Mouse (Mus musculus): Measurements from ENCODE around the gene Gm17334.

DNA sequence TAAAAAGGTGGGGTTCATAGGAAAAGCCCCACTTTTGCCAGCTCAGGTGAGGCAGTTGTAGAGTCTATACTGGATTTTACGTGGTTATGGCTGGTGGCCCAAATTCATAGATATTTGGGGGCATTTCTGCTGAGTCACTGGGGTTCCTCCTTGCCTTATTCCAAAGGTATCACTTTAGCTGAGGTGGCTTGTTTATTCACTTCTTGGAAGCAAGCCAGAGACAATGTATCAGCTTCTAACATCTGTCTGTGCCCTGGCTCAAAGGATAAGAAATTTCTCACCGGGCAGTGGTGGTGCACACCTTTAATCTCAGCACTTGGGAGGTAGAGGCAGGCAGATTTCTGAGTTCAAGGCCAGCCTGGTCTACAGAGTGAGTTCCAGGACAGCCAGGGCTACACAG lies 6.8 kb upstream of the Gm17334 start:
- TF ChIP-seq CTCF (IDR thresholded peaks at IDR 0.05; ENCODE audit: low read depth) = no peak
- no peak for TF ChIP-seq EP300 (IDR thresholded peaks at IDR 0.05; ENCODE audit: low read depth)

Data from liver, postnatal 0 days (tissue).